Mouse (Mus musculus): ENCODE measurements at regions not wholly inside any gene's neighbourhood (a gene's known extent, or its start where the extent isn't known, plus 50 kb on each side); places are given as distances from the start of the nearest gene placed in this dataset.

DNA sequence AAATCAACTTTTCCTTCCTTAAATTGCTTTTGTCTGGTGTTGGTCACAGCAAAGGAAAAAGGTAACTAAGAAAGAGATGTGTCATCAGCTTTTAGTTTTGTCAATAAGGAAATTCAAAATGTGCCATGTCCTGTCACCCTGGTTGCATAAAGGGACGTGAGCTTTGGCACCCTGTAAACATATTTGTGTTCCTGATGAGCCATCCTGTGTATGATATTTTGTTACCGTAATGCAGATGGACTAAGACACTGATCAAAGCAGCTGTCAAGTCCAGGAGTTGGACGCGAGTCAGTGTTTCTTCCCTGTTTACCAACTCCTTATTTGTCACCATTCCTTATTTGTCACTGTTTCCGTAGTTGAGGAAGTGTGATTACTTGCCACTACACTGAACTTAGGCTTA lies 166.3 kb downstream of the Rnd3 start:
- no peak for TF ChIP-seq CTCF (IDR thresholded peaks at IDR 0.05; ENCODE audit: borderline replicate concordance, extremely low read depth, insufficient read depth, insufficient read length)
- TF ChIP-seq POLR2A (IDR thresholded peaks at IDR 0.05; ENCODE audit: borderline replicate concordance, extremely low read depth, insufficient read depth, insufficient read length, poor library complexity, severe bottlenecking) = no peak

Data from brain, embryonic 14.5 days (tissue).